Mouse (Mus musculus) lung, postnatal 0 days (tissue): ENCODE measurements at regions not wholly inside any gene's neighbourhood (a gene's known extent, or its start where the extent isn't known, plus 50 kb on each side); places are given as distances from the start of the nearest gene placed in this dataset.
A peak's percentile ranks its signal among the peaks of the same experiment; 100 is the strongest.

Source experiments
- ATAC-seq: fragments of 200-750 bp; cut with Nextera tagmentation; 2 replicates; pipeline ENCODE4 v1.8.0; 2017; ENCODE audit warnings: moderate library complexity
- DNase-seq: peaks from one replicate; pipeline ENCODE4 v3.0.0-alpha.2; 2016; ENCODE audit warnings: low spot score
- H3K27ac ChIP-seq: fragments of 300-500 bp; sonication (generic); 2 replicates; pipeline ENCODE4 v1.5.1; 2014; ENCODE audit warnings: antibody characterized with exemption, mild to moderate bottlenecking, low read length, mixed read lengths
- H3K27me3 ChIP-seq: fragments of 300-500 bp; sonication (generic); replicated peaks from 2 replicates; pipeline ENCODE4 v1.6.1; 2014; ENCODE audit warnings: low read length, mixed read lengths; ENCODE audit not compliant: insufficient read depth
- H3K36me3 ChIP-seq: fragments of 300-500 bp; sonication (generic); 2 replicates; pipeline ENCODE4 v1.6.1; 2014; ENCODE audit warnings: low read length, mixed read lengths; ENCODE audit not compliant: insufficient read depth
- H3K4me1 ChIP-seq: fragments of 300-500 bp; sonication (generic); 2 replicates; pipeline ENCODE4 v1.6.1; 2014; ENCODE audit warnings: antibody characterized with exemption, low read depth, low read length, mixed read lengths; ENCODE audit not compliant: insufficient read depth
- H3K4me2 ChIP-seq: fragments of 300-500 bp; sonication (generic); replicated peaks from 2 replicates; pipeline ENCODE4 v1.6.1; 2014; ENCODE audit warnings: low read depth, mild to moderate bottlenecking, low read length, moderate library complexity, mixed read lengths
- H3K4me3 ChIP-seq: fragments of 300-500 bp; sonication (generic); 2 replicates; pipeline ENCODE4 v1.5.1; 2014; ENCODE audit warnings: low read depth, low read length
- H3K9ac ChIP-seq: fragments of 300-500 bp; sonication (generic); replicated peaks from 2 replicates; pipeline ENCODE4 v1.6.1; 2014; ENCODE audit warnings: low read depth, mild to moderate bottlenecking
- H3K9me3 ChIP-seq: fragments of 300-500 bp; sonication (generic); 2 replicates; pipeline ENCODE4 v1.6.1; 2016; ENCODE audit warnings: low read length, mixed read lengths
- CTCF ChIP-seq: IDR thresholded peaks from 2 replicates; pipeline ENCODE4 v1.5.1; 2016; ENCODE audit warnings: antibody characterized with exemption, mild to moderate bottlenecking
- EP300 ChIP-seq: IDR thresholded peaks from 2 replicates; pipeline ENCODE4 v1.6.1; 2016; ENCODE audit warnings: antibody characterized with exemption, mild to moderate bottlenecking, control low read depth
- WGBS: fragments of 180-500 bp; shearing (Covaris S2); extraction: QIAGEN DNeasy Blood & Tissue Kit; methylation state at CpG from one replicate; pipeline ENCODE4 v1.1.7; 2014; 5-methylcytosine and 5-hydroxymethylcytosine counted together

DNA sequence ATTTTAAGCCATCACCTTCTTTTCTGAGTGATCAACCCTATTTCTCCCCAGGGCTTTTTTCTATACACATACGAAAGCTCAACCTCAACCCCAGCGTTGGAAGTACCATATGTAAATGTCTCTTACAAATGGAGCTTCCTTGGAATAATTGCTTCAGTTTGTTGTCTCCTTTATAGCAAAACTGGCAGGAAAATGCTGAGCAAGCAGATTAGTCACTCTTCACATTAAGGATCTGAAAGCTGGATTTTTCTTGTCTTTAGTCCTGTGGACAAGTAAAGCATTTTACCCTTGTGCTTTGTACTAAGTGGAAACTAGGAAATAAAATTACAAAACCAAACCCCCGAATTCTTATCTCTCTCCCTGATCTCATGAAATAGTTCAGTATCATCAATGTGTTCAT lies 145.8 kb downstream of the Etaa1 start:
- no peaks in the 10 kb centered on the region for H3K9me3 ChIP-seq
- no peaks in the 10 kb centered on the region for H3K36me3 ChIP-seq
- WGBS = 78% methylated on average over 3 of the region's 3 CpGs
- no peak for ATAC-seq
- no peak for TF ChIP-seq CTCF
- TF ChIP-seq EP300 = no peak
- no peak overlapping the region for H3K4me3 ChIP-seq
- H3K27me3 ChIP-seq = no peaks in the 10 kb centered on the region
- no peaks in the 10 kb centered on the region for H3K4me1 ChIP-seq
- H3K9ac ChIP-seq = no peak overlapping the region
- DNase-seq = no peak
- no peak overlapping the region for H3K4me2 ChIP-seq
- no peak overlapping the region for H3K27ac ChIP-seq

DNA sequence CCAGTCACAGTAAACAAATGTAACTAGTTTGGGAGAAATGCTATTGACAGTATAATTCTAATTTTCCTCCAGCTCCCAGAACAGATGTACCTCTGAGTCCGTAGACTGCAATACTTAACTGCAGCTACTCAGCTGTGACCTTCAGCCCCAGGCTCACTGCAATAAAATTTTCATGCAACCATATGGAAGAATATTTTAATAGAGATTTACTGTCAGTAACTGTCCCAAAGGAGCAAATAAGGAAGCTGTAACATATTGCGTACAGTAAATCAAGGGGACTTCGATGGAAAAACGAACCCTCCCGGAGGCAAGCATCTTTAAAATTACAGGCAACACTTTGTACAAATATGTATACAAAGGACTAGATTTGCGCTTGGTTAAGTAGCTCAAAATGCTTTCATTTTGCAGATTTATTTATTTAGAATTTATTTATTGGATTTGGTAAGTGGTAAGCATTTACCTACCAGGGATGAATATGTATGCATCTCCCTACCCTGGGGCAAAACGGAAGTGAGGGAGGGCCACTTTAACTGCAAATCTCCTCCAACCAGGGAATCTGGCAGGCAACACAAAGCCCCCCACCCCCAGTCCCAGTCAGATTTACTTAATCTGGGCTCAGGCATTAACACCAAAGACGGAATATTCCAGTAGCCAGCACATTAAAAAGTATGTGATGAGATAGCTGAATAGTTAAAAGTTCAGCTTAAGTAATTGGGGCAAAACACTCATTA lies 141.7 kb downstream of the Etaa1 start:
- DNase-seq = no peak
- TF ChIP-seq CTCF (no peak), EP300 (no peak)
- WGBS = 70% methylated on average over 8 of the region's 8 CpGs
- Histone ChIP-seq H3K27me3 (no peaks in the 10 kb centered on the region), H3K4me1 (no peaks in the 10 kb centered on the region), H3K9ac (no peak overlapping the region), H3K27ac (no peak overlapping the region), H3K36me3 (no peaks in the 10 kb centered on the region), H3K9me3 (no peaks in the 10 kb centered on the region), H3K4me3 (no peak overlapping the region), H3K4me2 (no peak overlapping the region)
- no peak for ATAC-seq

DNA sequence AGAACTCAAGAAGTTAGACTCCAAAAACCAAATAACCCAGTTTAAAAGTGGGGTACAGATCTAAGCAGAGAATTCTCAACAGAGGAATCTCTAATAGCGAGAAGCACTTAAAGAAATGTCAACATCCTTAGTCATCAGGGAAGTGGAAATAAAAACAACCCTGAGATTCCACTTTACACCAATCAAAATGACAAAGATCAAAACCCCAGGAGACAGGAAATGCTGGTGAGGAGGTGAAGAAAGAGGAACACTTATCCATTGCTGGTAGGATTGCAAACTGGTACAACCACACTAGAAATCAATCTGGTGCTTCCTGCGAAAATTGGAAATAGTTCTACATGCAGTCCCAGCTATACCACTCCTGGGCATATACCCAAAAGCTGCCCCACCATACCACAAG lies 111.0 kb downstream of the Etaa1 start:
- Histone ChIP-seq H3K4me1 (no peaks in the 10 kb centered on the region), H3K36me3 (no peaks in the 10 kb centered on the region), H3K4me3 (no peak overlapping the region), H3K9me3 (no peaks in the 10 kb centered on the region), H3K4me2 (no peak overlapping the region), H3K27me3 (no peaks in the 10 kb centered on the region), H3K9ac (no peak overlapping the region), H3K27ac (no peak overlapping the region)
- ATAC-seq (no peak), DNase-seq (no peak)
- TF ChIP-seq CTCF = no peak
- no peak for TF ChIP-seq EP300
- WGBS = 57% methylated on average over 2 of the region's 2 CpGs

DNA sequence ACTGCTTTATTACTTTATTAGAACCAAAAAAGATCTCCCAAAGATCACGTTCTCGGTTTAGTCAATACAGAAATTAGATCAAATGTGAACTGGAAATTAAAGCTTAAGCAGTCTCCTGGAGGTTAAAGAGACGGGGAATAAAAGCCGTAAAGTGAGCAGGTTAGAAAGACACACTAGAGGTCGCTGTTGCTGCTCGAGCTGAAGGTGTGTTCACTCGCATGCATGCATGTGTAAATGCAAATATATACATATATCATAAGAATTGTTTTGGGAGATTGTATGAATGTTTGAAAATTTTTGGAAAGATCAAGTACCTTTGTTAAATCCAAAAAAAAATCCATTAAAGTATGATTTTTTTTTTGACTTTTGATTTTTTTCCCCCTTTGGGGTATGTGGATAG lies 101.3 kb downstream of the Etaa1 start:
- DNase-seq = peak; percentile 55
- no peak for TF ChIP-seq EP300
- peak; percentile 75 for TF ChIP-seq CTCF
- no peaks in the 10 kb centered on the region for H3K27me3 ChIP-seq
- H3K4me3 ChIP-seq = no peak overlapping the region
- no peak overlapping the region for H3K9ac ChIP-seq
- H3K27ac ChIP-seq = no peak overlapping the region
- no peaks in the 10 kb centered on the region for H3K36me3 ChIP-seq
- H3K9me3 ChIP-seq = no peaks in the 10 kb centered on the region
- no peaks in the 10 kb centered on the region for H3K4me1 ChIP-seq
- H3K4me2 ChIP-seq = no peak overlapping the region
- WGBS = 43% methylated on average over 7 of the region's 7 CpGs
- ATAC-seq = no peak

DNA sequence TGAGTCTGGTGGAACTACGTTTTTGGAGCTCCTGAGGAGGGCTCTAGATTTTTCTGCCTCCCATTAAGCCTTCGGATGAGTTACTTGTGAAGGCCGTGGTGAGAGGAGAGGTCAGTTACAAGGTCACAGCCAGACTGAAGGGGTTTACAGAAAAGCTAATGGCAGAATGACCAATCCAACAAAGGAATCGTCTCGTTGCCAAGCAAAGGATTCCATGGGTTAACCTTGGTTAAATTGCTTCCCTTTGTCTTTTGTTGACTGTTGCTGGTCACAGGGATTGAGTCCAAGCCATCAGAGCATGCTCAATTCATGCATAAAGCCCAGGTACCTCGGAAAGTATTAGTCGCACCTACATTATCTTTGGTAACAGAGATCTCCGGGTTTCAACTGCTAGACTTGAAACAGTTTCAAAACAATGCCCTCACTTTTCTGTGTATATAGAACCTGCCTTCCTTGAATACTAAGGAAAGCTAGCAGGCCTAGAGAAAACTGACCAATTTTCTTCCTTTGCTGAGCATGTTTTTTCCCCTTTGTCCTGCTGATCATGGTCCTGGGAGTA lies 100.3 kb downstream of the Etaa1 start:
- H3K4me2 ChIP-seq = no peak overlapping the region
- no peak for ATAC-seq
- H3K4me1 ChIP-seq = no peaks in the 10 kb centered on the region
- no peak overlapping the region for H3K4me3 ChIP-seq
- WGBS = 76% methylated on average over 8 of the region's 8 CpGs
- H3K36me3 ChIP-seq = no peaks in the 10 kb centered on the region
- H3K9ac ChIP-seq = no peak overlapping the region
- no peak for TF ChIP-seq CTCF
- TF ChIP-seq EP300 = no peak
- no peaks in the 10 kb centered on the region for H3K27me3 ChIP-seq
- DNase-seq = no peak
- no peaks in the 10 kb centered on the region for H3K9me3 ChIP-seq
- H3K27ac ChIP-seq = no peak overlapping the region

DNA sequence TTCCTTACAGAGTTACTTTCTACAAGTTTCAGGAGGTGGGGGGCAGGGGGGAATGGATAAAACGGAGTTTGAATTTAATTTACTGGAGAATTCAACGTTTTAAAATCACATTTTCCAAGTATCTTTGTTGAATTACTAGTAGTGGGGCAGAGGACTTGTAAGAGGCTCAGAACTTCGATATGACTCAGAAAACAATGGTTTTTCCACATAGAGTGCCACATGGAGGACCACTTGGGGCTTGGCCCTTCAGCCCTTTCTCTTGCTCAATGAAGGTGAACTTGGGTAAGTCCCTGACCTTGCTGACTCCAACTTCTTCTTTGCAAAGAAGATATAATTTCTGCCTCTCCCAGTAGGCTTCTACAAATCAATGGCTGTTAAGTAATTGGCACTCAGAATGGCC lies 99.8 kb downstream of the Etaa1 start:
- H3K4me3 ChIP-seq = no peak overlapping the region
- no peak overlapping the region for H3K27ac ChIP-seq
- TF ChIP-seq CTCF = no peak
- no peak for TF ChIP-seq EP300
- DNase-seq (peak; percentile 37), ATAC-seq (peak; percentile 50; the same call in 1 of the 2 replicates)
- H3K4me2 ChIP-seq = no peak overlapping the region
- no peaks in the 10 kb centered on the region for H3K27me3 ChIP-seq
- H3K9me3 ChIP-seq = no peaks in the 10 kb centered on the region
- WGBS = 62% methylated on average over 3 of the region's 3 CpGs
- H3K9ac ChIP-seq = no peak overlapping the region
- no peaks in the 10 kb centered on the region for H3K4me1 ChIP-seq
- H3K36me3 ChIP-seq = no peaks in the 10 kb centered on the region
